In the genomic region with DNA sequence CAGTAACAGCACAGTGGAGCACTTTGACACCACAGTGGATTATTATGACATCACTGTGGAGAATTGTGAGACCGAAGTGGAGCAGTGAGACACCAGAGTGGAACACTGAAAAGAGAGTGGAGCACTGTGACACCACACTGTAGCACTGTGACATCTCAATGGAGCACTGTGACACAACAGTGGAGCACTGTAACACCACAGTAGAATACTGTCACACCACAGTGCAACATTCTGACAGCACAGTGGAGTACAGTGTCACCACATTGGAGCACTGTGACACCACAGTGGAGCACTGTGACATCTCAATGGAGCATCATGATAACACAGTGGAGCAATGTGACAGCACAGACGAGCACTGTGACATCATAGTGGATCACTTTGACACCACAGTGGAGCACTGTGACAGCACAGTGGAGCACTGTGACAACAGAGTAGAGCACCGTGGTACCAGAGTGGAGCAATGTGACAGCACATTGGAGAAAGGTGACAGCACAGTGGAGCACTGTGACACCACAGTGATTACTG, we compare ENCODE assay signal across 8 mouse cellular contexts.
DNase-seq lines count a peak whose midpoint lies in the region; ATAC-seq lines count a peak whose summit lies in the region.

No protein-coding gene starts in this region.

- no peak overlapping the region for H3K9ac ChIP-seq in heart, embryonic 11.5 days (ENCODE audit: low read depth, low read length)
- no peak overlapping the region for H3K9ac ChIP-seq in embryonic facial prominence, embryonic 13.5 days

- ATAC-seq in heart, embryonic 11.5 days (replicated peaks; ENCODE audit: insufficient number of reproducible peaks, low FRiP score, low TSS enrichment) = peak; percentile 7
- ATAC-seq in embryonic facial prominence, embryonic 13.5 days (ENCODE audit: insufficient number of reproducible peaks, insufficient read depth, low FRiP score, low TSS enrichment, low read depth) = peak; percentile 34; the same call in 1 of the 2 replicates

- no peak for DNase-seq in heart, postnatal 10 days
- peak; percentile 24 for DNase-seq in 416B (ENCODE audit: low read depth)
- DNase-seq in limb, embryonic 10.5 days (ENCODE audit: low spot score) = peak; percentile 22
- peak; percentile 7 for DNase-seq in skeletal muscle tissue, adult 2 months (ENCODE audit: low read depth, low spot score)
- DNase-seq in layer of hippocampus, postnatal 14 days (ENCODE audit: low spot score in 2 of 2) = no peak
- DNase-seq in cerebellum, postnatal 10 days = no peak

- no peaks in the 10 kb centered on the region for H3K27me3 ChIP-seq in heart, embryonic 11.5 days (ENCODE audit: control insufficient read depth, insufficient read depth, low read length)
- H3K27me3 ChIP-seq in embryonic facial prominence, embryonic 13.5 days = no peaks in the 10 kb centered on the region
- H3K27me3 ChIP-seq in limb, embryonic 10.5 days (ENCODE audit: low read depth, poor library complexity, severe bottlenecking) = no peaks in the 10 kb centered on the region

- peaks cover 72% of the 10 kb centered on the region for H3K9me3 ChIP-seq in heart, embryonic 11.5 days (replicated peaks; ENCODE audit: control insufficient read depth, low read length)
- peaks cover 86% of the 10 kb centered on the region for H3K9me3 ChIP-seq in embryonic facial prominence, embryonic 13.5 days
- H3K9me3 ChIP-seq in limb, embryonic 10.5 days (replicated peaks) = peaks cover 80% of the 10 kb centered on the region

- intact Hi-C loops in heart, postnatal 10 days (cut with DNase I) = no loop called here

- H3K27ac ChIP-seq in heart, embryonic 11.5 days (ENCODE audit: low read depth, low read length) = no peak overlapping the region
- no peak overlapping the region for H3K27ac ChIP-seq in embryonic facial prominence, embryonic 13.5 days
- no peak overlapping the region for H3K27ac ChIP-seq in limb, embryonic 10.5 days

- no peaks in the 10 kb centered on the region for H3K36me3 ChIP-seq in heart, embryonic 11.5 days (ENCODE audit: control insufficient read depth, insufficient read depth, low read length)
- H3K36me3 ChIP-seq in embryonic facial prominence, embryonic 13.5 days = 0 out of 2 replicates have a peak, but pooled peaks cover 3% of the 10 kb centered on the region
- H3K36me3 ChIP-seq in limb, embryonic 10.5 days = no peaks in the 10 kb centered on the region

- H3K4me1 ChIP-seq in heart, embryonic 11.5 days (ENCODE audit: control insufficient read depth, insufficient read depth, low read length) = no peaks in the 10 kb centered on the region
- no peaks in the 10 kb centered on the region for H3K4me1 ChIP-seq in embryonic facial prominence, embryonic 13.5 days
- H3K4me1 ChIP-seq in limb, embryonic 10.5 days = no peaks in the 10 kb centered on the region

- no peak overlapping the region for H3K4me2 ChIP-seq in heart, embryonic 11.5 days
- no peak overlapping the region for H3K4me2 ChIP-seq in embryonic facial prominence, embryonic 13.5 days

- WGBS in heart, embryonic 11.5 days (ENCODE audit: insufficient replicate concordance) = 68% methylated on average over 3 of the region's 3 CpGs
- 65% methylated on average over 3 of the region's 3 CpGs for WGBS in embryonic facial prominence, embryonic 13.5 days
- WGBS in limb, embryonic 10.5 days = 71% methylated on average over 3 of the region's 3 CpGs

- no peak overlapping the region for H3K4me3 ChIP-seq in heart, embryonic 11.5 days (ENCODE audit: low read depth, low read length)
- no peak overlapping the region for H3K4me3 ChIP-seq in embryonic facial prominence, embryonic 13.5 days
- no peak overlapping the region for H3K4me3 ChIP-seq in limb, embryonic 10.5 days

Comparison
In these comparisons a context has a peak if more than half of its experiments do, and no peak if none do; other contexts are left out.
1. DNase-seq: peak in 416B (single experiment), limb, embryonic 10.5 days (single experiment) and skeletal muscle tissue, adult 2 months (single experiment); none in heart, postnatal 10 days (0 of 2), layer of hippocampus, postnatal 14 days (0 of 2) and cerebellum, postnatal 10 days (0 of 2).